Mouse (Mus musculus) adrenal gland, postnatal 36 days (tissue): ENCODE results near the gene B230118H07Rik. TPM values are rescaled to one million over a fixed set of nuclear protein-coding genes. Genes with fewer than 3 reads are reported as not detected.
A peak's percentile ranks its signal among the peaks of the same experiment; 100 is the strongest.
"Not testable (repeated sequence)": the region's sequence is repeated elsewhere in the genome, so short reads cannot be mapped to it uniquely, and the experiment has no call there.

ENCODE experiments used
- DNase-seq, 2 experiments: peaks; one replicate each; pipeline ENCODE4 v3.0.0; 2021; ENCODE audit warnings: mixed read lengths in 1 of 2
- total RNA-seq, 2 experiments: library from RNA; stranded (reverse); gene quantifications; 2 replicates each; pipeline ENCODE4 v1.2.3; 2021

Gene B230118H07Rik
- total RNA-seq, 2 experiments from 2014 or later, result 19.7 to 34.6 TPM

GRCm38 (mm10) chr2:101591356-101591755 is 58.0 kb downstream of the B230118H07Rik start:
- DNase-seq, result no peak

GRCm38 (mm10) chr2:101581418-101581817 is 67.9 kb downstream of the B230118H07Rik start:
- no peak for DNase-seq

GRCm38 (mm10) chr2:101580977-101581376 is 68.4 kb downstream of the B230118H07Rik start:
- DNase-seq, result no peak

- DNase-seq, result no peak
These were observed 68.9 kb downstream of the B230118H07Rik start for GRCm38 (mm10) chr2:101580428-101580827.

- DNase-seq, result no peak
These were observed 69.3 kb downstream of the B230118H07Rik start for GRCm38 (mm10) chr2:101580027-101580426.

- DNase-seq, result no peak
These were observed 72.1 kb downstream of the B230118H07Rik start for GRCm38 (mm10) chr2:101577243-101577642.

GRCm38 (mm10) chr2:101569230-101569629 is 80.1 kb downstream of the B230118H07Rik start:
- no peak for DNase-seq

GRCm38 (mm10) chr2:101567490-101567889 is 81.8 kb downstream of the B230118H07Rik start:
- no peak for DNase-seq

GRCm38 (mm10) chr2:101563776-101564175 is 85.6 kb downstream of the B230118H07Rik start:
- peak; percentile 46 to 57 for DNase-seq

- no peak for DNase-seq
These were observed 86.1 kb downstream of the B230118H07Rik start for GRCm38 (mm10) chr2:101563206-101563605.

GRCm38 (mm10) chr2:101559431-101559830 is 89.9 kb downstream of the B230118H07Rik start:
- DNase-seq, result no peak

- no peak for DNase-seq
These were observed 93.4 kb downstream of the B230118H07Rik start for GRCm38 (mm10) chr2:101555886-101556285.

- no peak for DNase-seq
These were observed 95.5 kb downstream of the B230118H07Rik start for GRCm38 (mm10) chr2:101553851-101554250.

- no peak for DNase-seq
These were observed 97.0 kb downstream of the B230118H07Rik start for GRCm38 (mm10) chr2:101552301-101552700.

- DNase-seq, result no peak
These were observed 98.2 kb downstream of the B230118H07Rik start for GRCm38 (mm10) chr2:101551026-101551719.

- DNase-seq, result no peak
These were observed 99.2 kb downstream of the B230118H07Rik start for GRCm38 (mm10) chr2:101550176-101550575.

- DNase-seq, result no peak
These were observed 100.5 kb downstream of the B230118H07Rik start for GRCm38 (mm10) chr2:101548866-101549265.

- no peak for DNase-seq
These were observed 103.7 kb downstream of the B230118H07Rik start for GRCm38 (mm10) chr2:101545593-101545992.

GRCm38 (mm10) chr2:101543704-101544417 is 105.5 kb downstream of the B230118H07Rik start:
- DNase-seq, result peak in 1 of 2 experiments; percentile 1

GRCm38 (mm10) chr2:101536887-101537286 is 112.4 kb downstream of the B230118H07Rik start:
- not testable (repeated sequence) for DNase-seq

GRCm38 (mm10) chr2:101533741-101534140 is 115.6 kb downstream of the B230118H07Rik start:
- DNase-seq, result no peak

- peak; percentile 9 to 23 for DNase-seq
These were observed 123.6 kb downstream of the B230118H07Rik start for GRCm38 (mm10) chr2:101525503-101526381.
